Mouse (Mus musculus) adrenal gland, postnatal 14 days (tissue): Measurements from ENCODE around the gene Foxo1. TPM values are rescaled to one million over a fixed set of nuclear protein-coding genes. Genes with fewer than 3 reads are reported as not detected.
A peak's percentile ranks its signal among the peaks of the same experiment; 100 is the strongest.

ENCODE experiments used
- DNase-seq: peaks from one replicate; pipeline ENCODE4 v3.0.0; 2021; ENCODE audit warnings: mixed read lengths
- total RNA-seq: library from RNA; stranded (reverse); gene quantifications from 2 replicates; pipeline ENCODE4 v1.2.3, GENCODE M21; 2021

Foxo1 gene
- total RNA-seq, 1 experiment from 2014 or later, result 39.3 TPM

DNA sequence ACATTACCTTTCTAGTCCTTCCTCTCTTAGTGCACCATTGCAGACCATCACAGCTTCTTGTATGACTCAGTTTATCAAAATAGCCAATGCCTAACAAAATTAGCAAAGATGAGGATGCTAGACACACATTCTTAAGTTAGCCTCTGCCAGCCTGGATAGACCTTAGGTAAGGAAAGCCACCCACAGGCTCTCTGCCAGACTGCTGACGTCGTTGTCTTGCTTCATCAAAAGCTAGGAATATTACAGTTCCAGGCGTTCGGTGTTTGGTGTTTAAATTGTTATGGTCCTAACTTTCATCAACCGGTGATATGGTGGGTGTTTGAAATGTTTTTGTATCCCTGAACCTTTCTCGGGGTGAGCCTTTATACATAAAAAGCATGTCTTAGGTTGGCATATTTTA is 96.4 kb downstream of the Foxo1 start:
- peak; percentile 66 for DNase-seq

GRCm38 (mm10) chr3:52369204-52369603 is 101.1 kb downstream of the Foxo1 start:
- DNase-seq, result peak; percentile 36

GRCm38 (mm10) chr3:52369881-52370428 is 101.8 kb downstream of the Foxo1 start:
- no peak for DNase-seq

DNA sequence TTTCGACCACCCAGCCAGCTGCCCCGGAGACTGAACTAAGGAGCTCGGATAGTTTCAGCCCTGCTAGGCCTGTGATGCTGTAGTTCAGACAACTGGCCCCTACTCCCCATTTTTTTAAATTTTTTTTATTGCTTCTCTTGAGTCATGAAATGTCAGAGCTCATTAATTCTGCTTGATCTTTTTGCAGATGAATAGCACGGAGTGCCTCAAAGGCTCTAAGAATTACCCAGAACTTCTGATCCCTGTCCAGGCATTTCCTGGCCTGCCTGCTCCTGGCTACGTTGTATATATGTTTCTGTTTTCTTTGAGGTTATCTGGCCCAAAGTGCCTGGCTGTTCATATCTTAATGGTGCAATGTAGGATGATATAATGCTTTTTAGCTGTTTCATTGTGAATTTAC is 108.8 kb downstream of the Foxo1 start:
- DNase-seq, result no peak

DNA sequence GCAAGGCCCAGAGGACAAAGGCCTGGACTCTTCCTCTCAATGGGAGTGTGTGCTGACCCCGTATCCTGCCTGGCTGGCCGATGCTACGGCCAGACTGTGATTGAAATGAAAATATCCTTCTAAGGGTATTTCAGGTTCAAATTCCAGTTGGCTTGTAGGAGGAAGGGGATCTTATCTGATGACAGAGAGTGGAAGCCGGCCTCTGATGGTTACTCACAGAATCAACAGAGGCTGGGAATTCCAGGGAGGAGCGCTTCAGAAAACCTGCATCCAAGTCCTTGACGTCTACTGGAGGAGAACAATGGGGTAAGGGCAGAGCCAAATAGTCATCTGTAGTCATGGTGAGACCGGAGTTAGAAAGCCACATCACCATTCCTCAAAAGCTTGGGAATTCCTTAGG is 115.2 kb downstream of the Foxo1 start:
- peak; percentile 15 for DNase-seq

DNA sequence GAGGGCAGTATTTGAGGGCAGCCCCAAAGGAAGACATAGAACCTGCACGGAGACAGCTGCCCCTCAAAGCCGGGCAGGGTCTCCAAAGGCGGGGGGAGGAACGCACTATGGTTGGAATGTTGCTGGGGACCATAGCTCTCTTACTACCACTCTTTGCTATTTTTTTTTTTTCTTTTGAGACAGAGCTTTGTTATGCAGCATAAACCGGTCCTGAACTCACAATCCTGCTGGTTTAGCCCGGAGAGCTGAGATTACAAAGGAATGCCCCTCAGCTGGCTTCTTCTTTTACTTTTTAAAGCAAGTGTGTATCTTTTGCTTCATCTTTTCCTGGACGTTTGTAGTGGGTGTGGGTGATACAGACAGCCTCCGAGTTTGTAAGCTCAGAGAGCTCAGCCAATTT is 118.2 kb downstream of the Foxo1 start:
- no peak for DNase-seq

DNA sequence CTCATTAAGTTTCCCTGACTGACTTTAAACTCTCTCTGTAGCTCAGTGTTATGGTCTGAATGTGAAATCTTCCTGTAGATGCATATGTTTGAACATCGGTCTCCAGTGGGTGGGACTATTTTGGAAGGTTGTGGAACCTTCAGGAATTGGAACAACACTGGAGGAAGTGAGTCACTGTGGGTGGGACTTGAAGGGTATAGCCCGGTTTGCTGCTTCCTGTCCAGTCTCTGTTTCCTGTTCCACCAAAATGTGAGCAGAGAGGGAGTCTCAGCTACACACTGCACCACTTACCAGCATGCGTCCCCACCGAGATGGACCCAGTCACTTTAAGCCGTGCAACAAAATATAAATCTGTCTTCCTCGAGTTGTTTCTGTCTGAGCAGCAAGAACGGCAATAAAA is 122.2 kb downstream of the Foxo1 start:
- no peak for DNase-seq

DNA sequence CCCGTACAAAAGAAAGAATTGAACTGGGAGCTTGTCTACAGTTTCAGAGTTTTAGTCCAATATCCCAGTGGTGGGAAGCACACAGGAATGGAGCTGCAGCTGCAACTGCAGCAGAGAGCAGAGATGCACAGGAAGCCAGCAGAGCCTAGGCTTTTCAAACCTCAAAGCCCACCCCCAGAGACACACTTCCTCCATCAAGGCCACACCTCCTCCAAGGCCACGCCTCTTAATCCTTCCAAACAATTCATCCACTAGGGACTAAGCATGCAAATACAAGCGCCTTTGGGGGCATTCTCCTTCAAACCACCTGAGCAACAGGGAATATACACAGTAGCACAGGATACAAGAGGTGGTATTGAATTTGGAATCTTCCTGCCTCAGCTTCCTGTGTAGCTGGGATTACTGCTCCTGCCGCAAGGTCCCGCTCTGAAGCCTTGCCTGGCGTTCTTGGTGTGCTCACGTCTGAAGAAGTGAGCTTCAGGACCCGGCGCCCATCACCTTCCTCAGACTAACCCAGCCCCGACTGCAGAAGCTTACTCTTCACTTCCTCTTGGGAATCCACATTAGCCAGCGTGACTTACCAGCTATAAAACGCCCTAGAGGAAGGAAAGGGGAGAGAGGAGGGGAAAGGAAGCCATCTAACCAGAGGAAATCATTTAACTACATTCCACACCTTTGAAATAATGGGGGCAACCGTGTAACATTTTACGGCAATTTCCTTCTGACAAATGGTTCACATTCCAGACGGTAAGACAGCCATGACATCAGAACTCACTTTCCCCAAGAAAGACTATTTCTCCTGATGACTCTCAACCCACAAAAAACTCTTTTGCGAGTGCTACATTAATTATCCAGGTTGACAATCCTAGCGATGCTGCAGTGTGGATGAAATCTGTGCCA is 122.9 kb downstream of the Foxo1 start:
- DNase-seq, result no peak

DNA sequence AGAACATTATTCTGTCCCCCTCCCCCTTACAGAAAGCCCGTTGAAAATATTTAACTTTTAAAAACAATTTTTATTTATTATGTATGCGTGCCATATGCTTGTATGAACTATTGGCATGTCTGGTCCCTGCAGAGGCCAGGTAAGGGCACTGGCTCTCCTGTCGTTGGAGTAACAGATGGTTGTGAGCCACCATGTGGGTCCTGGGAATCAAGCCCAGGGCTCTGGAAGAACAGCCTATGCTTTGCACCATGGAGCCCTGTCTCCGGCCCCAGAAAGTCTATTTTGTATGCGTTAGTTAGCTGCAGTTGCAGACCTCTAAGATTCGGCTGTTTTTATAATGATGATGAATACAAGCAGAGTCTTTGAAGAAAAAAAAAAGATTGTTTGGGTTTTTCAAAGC is 123.8 kb downstream of the Foxo1 start:
- no peak for DNase-seq

DNA sequence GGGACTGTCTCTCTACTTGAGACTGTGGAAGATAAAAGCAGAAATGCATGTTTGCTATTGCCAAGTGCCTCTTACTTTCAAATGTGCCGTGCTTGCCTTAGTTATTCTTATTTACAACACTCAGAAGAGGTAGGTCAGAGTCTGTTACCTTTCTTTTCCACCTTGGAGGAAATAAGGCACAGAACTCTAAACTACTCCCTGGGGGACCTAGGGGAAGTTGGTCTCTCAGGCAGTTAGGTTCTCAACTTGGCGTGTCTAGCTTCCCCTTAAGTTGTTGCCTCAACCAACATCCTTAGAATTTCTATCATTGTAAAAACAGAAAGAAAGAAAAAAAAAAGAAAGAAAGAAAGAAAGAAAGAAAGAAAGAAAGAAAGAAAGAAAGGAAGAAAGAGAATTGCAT is 124.4 kb downstream of the Foxo1 start:
- DNase-seq, result no peak

DNA sequence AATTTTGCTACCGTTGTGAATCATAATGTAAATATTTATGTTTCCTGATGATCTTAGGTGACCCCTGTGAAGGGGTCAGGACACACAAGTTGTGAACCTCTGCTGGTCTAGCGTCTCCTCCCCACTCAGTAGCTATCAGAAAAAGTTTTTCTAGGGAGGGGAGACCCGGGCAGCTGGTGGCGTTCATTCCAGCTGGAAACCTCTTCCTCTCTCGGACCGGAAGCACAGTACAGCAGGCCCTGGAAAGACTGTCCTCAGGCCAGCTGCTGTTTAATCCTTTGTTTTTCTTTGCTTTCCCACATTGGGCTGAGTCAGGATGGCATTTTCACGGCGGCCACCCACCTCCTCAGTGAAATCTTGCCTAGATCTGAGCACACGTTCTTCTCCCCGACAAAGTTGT is 125.0 kb downstream of the Foxo1 start:
- no peak for DNase-seq

DNA sequence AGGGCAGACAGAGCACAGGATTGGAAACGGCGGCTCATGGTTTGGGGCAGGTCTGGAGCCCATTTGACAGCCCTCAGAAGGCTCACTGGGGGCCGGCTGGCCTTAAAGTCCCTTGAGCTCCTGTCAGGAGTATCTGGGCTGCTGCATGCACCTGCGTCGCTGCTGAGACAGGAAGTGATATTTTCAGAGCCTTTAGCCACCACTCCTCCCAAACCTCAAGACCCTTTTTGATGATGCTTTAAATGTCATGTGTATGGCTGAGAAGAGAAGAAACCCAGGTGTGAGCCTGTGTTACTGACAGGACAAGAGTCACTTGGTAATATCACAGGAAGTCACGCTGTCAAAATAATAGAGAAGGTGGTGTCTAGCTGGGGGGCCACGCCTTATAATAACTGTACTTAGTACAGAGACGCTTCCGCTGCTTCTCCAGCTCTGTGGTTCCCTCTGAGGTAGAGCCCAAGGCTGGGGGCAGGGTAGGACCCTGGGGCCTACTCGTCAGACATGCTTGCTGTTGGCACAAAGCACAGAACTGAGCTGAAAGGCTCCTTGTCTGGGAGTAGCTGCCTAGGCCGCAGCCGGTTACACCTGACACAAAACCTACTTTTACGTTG is 128.1 kb downstream of the Foxo1 start:
- no peak for DNase-seq

- no peak for DNase-seq
Observed at GRCm38 (mm10) chr3:52396951-52397615, 128.9 kb downstream of the Foxo1 start.

DNA sequence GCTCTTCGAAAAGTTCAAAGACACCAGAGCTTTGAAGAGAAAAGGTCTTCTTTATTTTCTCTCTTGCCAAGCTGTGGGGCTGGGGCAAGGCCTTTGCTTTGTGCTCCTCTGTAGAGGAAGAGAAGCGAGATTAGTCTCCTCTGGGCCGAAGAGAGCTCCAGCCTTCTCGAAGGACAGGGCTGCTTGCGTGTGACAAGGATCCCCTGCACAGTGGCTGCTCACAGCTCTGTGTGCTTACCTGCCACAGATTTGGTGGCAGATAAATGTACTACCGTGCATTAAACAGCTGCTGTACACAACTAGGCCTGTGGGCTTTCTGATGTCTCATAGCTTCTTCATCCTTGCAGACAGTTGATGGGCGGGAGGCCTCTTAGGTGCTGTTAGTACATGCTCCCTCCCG is 129.8 kb downstream of the Foxo1 start:
- DNase-seq, result no peak

GRCm38 (mm10) chr3:52400284-52401161 is 132.4 kb downstream of the Foxo1 start:
- peak; percentile 53 for DNase-seq

DNA sequence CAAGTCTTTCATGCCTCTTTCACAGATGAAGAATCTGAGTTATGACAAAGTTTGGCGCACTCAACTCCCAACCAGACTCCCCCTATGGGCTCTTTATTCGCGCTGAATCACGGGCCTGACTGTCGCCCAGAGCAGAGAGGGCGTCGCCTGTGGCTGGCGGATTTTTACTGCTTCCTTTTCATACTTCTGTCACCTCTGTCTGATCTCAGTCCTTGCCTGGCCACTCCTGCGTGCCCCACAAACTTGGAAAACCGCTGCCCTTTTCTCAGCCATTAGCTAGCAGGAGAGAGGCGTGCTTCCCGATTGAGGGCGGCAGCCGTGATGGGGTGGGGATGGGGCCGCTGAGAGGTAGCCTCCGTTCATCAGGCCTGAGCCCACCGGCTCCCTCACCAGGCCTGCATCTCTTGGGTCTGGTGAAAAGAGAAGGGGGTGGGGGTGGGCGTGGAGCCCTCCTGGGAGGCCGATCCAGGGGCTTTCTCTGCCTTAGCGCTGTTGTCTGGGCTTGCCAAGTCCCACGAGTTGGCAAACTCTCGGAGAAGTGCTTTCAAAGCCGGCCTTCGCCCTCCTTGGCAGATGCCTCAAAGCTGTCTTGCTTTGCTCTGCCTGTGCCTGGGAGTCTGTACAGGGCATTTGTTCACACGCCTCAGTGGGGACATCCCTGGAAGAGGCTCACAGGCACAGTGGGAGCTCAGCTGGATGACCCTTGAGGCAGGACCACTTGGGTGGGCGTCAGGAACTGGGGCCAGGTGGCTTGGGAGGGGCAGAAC is 133.2 kb downstream of the Foxo1 start:
- DNase-seq, result peak; percentile 81

Other genes with a start within 250 kb of the Foxo1 start
- gene Maml3, start 163.3 kb upstream of the Foxo1 start, total RNA-seq, result 8.8 and 10.2 TPM in 2 replicates